ENCODE assay signal across 13 mouse cellular contexts in the genomic region with DNA sequence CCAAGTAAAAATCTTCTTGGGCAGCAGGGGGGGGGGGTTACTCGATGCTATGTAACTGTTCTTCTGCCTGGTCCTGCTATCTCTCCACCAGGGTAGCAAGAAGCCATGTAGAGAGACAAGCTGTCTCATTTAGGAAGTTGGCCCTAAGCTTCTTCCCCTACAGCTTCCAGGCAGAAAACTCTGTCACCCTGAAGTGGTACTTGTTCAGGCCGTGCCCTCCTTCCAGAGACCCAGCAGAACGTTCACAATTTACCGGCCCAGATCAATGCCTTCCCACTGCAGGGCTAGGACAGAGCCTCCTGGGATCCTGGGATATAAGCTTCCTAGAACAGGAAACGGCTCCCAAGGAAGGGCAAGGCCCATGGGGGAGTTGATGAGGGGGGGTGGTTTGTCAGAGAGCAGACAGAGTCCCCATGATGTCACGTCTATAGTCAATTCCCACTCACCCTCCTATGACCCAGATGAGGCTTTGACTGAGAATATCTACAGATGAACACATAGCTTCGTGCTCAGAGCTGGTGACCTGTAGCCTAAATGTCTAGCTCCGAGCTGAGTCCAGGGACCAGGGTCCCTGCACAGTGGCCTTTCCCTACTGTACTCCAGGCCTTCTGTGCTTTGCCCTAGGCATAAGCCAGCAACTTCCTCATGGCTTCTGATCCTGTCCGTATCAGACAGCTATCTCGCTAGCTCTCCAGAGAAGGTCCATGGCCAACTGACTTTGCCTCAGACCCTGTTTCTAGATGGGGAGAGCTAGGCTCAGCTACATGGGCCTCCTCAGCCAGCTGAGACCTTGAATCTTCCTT. TPM values are rescaled to one million over a fixed set of nuclear protein-coding genes. Genes with fewer than 3 reads are reported as not detected.
DNase-seq lines count a peak whose midpoint lies in the region; ATAC-seq and TF ChIP-seq lines count a peak whose summit lies in the region.
"Had no signal": no experiment of that assay in that cellular context is flagged by ENCODE, and none has a peak within 500 bp of the region (broad histone marks: within the 10 kb centered on the region; RNA-seq: fewer than 3 reads in every experiment).

No protein-coding gene starts in this region.

- no peak overlapping the region for H3K4me3 ChIP-seq in heart, adult 2 months
- H3K4me3 ChIP-seq in limb, embryonic 15.5 days, result no peak overlapping the region
- H3K4me3 ChIP-seq in limb, embryonic 10.5 days, result no peak overlapping the region
- H3K4me3 ChIP-seq in neural tube, embryonic 14.5 days (ENCODE audit: low read depth, low read length), result no peak overlapping the region
- H3K4me3 ChIP-seq: heart, embryonic 12.5 days; intestine, embryonic 15.5 days; liver, embryonic 15.5 days; megakaryocyte, embryonic 14.5 days had no signal

- peaks cover 64% of the 10 kb centered on the region for H3K4me1 ChIP-seq in heart, adult 2 months (ENCODE audit: control insufficient read depth, insufficient read depth, low read length)
- H3K4me1 ChIP-seq in limb, embryonic 15.5 days, result peaks cover 24% of the 10 kb centered on the region
- peaks cover 30% of the 10 kb centered on the region for H3K4me1 ChIP-seq in limb, embryonic 10.5 days
- peaks cover 10% of the 10 kb centered on the region; the same call in 1 of the 2 replicates for H3K4me1 ChIP-seq in neural tube, embryonic 14.5 days (ENCODE audit: control insufficient read depth, insufficient read depth, low read length)
- H3K4me1 ChIP-seq: heart, embryonic 12.5 days; liver, embryonic 15.5 days had no signal

- TF ChIP-seq POLR2A in heart, adult 2 months (IDR thresholded peaks at IDR 0.05; ENCODE audit: insufficient read depth, low read depth, low read length), result peak; percentile 47; the same call in 1 of the 2 replicates

- DNase-seq in heart, adult 2 months, result no peak
- no peak for DNase-seq in heart, postnatal 14 days
- no peak for DNase-seq in limb, embryonic 10.5 days (ENCODE audit: low spot score)
- DNase-seq in cerebellum, postnatal 14 days, result peak; percentile 20 to 52
- DNase-seq in right cerebral cortex, adult 18-20 months, result no peak
- DNase-seq in gastrocnemius, adult 8-10 months (ENCODE audit: low spot score in 2 of 2), result no peak

- H3K27ac ChIP-seq in heart, adult 2 months, result peak overlapping the region; percentile 86
- H3K27ac ChIP-seq in limb, embryonic 15.5 days, result peak overlapping the region; percentile 18; the same call in 1 of the 2 replicates
- no peak overlapping the region for H3K27ac ChIP-seq in limb, embryonic 10.5 days
- peak overlapping the region; percentile 71 for H3K27ac ChIP-seq in neural tube, embryonic 14.5 days (ENCODE audit: low read depth, low read length)
- H3K27ac ChIP-seq: intestine, embryonic 15.5 days; liver, embryonic 15.5 days had no signal

- no peaks in the 10 kb centered on the region for H3K27me3 ChIP-seq in heart, adult 2 months (ENCODE audit: control insufficient read depth, insufficient read depth, low read length)
- no peaks in the 10 kb centered on the region for H3K27me3 ChIP-seq in limb, embryonic 15.5 days
- peaks cover 12% of the 10 kb centered on the region; the same call in 1 of the 2 replicates for H3K27me3 ChIP-seq in limb, embryonic 10.5 days (ENCODE audit: low read depth, poor library complexity, severe bottlenecking)
- no peaks in the 10 kb centered on the region for H3K27me3 ChIP-seq in neural tube, embryonic 14.5 days (ENCODE audit: control insufficient read depth, insufficient read depth, low read length)
- H3K27me3 ChIP-seq: intestine, embryonic 15.5 days; liver, embryonic 15.5 days had no signal

- 0 out of 2 replicates have a peak, but pooled peaks have one; percentile 40 for TF ChIP-seq EP300 in heart, adult 2 months (IDR thresholded peaks at IDR 0.05; ENCODE audit: insufficient read depth, low read depth, low read length)

- H3K9me3 ChIP-seq in limb, embryonic 15.5 days, result no peaks in the 10 kb centered on the region
- no peaks in the 10 kb centered on the region for H3K9me3 ChIP-seq in limb, embryonic 10.5 days (replicated peaks)
- H3K9me3 ChIP-seq in neural tube, embryonic 14.5 days (ENCODE audit: control insufficient read depth, low read length), result no peaks in the 10 kb centered on the region
- H3K9me3 ChIP-seq: heart, embryonic 12.5 days; intestine, embryonic 15.5 days; liver, embryonic 15.5 days; megakaryocyte, embryonic 14.5 days had no signal

- ATAC-seq in limb, embryonic 15.5 days (ENCODE audit: insufficient number of reproducible peaks, low FRiP score, low TSS enrichment, low read depth), result no peak
- ATAC-seq in neural tube, embryonic 14.5 days (ENCODE audit: low read depth), result no peak
- ATAC-seq: CD4-positive, CD25-positive, alpha-beta regulatory T cell, adult 4 months had no signal

- H3K9ac ChIP-seq in heart, adult 2 months (ENCODE audit: low read depth, low read length), result peak overlapping the region; percentile 18
- H3K9ac ChIP-seq in limb, embryonic 15.5 days, result no peak overlapping the region
- H3K9ac ChIP-seq in neural tube, embryonic 14.5 days (replicated peaks; ENCODE audit: low read depth, low read length), result no peak overlapping the region
- H3K9ac ChIP-seq: heart, embryonic 12.5 days; intestine, embryonic 15.5 days; liver, embryonic 15.5 days had no signal

- intact Hi-C loops in heart, adult 2 months (cut with DNase I), result loop anchor here (2.0 to 10.0 kb wide), 3 partner anchors 17 to 227 kb away; no protein-coding TSS in a partner anchor
- intact Hi-C loops in heart, postnatal 14 days (cut with DNase I), result no loop called here

- 35% methylated on average over 10 of the region's 10 CpGs for WGBS in heart, adult 2 months
- 75% methylated on average over 10 of the region's 10 CpGs for WGBS in limb, embryonic 15.5 days
- whole genome bisulfite sequencing in limb, embryonic 10.5 days, result 85% methylated on average over 10 of the region's 10 CpGs
- 76% methylated on average over 10 of the region's 10 CpGs for WGBS in neural tube, embryonic 14.5 days

- no peak overlapping the region for H3K4me2 ChIP-seq in limb, embryonic 15.5 days
- H3K4me2 ChIP-seq in neural tube, embryonic 14.5 days (ENCODE audit: low read depth, low read length), result no peak overlapping the region
- H3K4me2 ChIP-seq: heart, embryonic 12.5 days; intestine, embryonic 15.5 days; liver, embryonic 15.5 days had no signal

- H3K79me2 ChIP-seq in heart, adult 2 months (replicated peaks; ENCODE audit: control insufficient read depth, insufficient read depth, low read length), result 0 out of 2 replicates have a peak, but pooled peaks cover 2% of the 10 kb centered on the region

- TF ChIP-seq CTCF in heart, adult 2 months (IDR thresholded peaks at IDR 0.05), result no peak

- H3K36me3 ChIP-seq in heart, adult 2 months (ENCODE audit: control insufficient read depth, insufficient read depth, low read length), result peaks cover 63% of the 10 kb centered on the region
- peaks cover 97% of the 10 kb centered on the region for H3K36me3 ChIP-seq in limb, embryonic 15.5 days
- no peaks in the 10 kb centered on the region for H3K36me3 ChIP-seq in limb, embryonic 10.5 days
- H3K36me3 ChIP-seq in neural tube, embryonic 14.5 days (ENCODE audit: control insufficient read depth, insufficient read depth, low read length), result peaks cover 73% of the 10 kb centered on the region
- H3K36me3 ChIP-seq: liver, embryonic 15.5 days had no signal

RNA-seq across cellular contexts. Expression of a gene that starts 33.5 kb away (rescaled TPM):
- 10 to 100 TPM; 53.1 to 60.7 TPM for total RNA-seq in heart, adult 2 months (2021)
- polyA plus RNA-seq in heart, adult 2 months (2012; rRNA removed), result 12.9 and 25.4 TPM in 2 replicates
- 10 to 100 TPM; 50.7 to 60.1 TPM for total RNA-seq in heart, postnatal 14 days (2021)
- polyA plus RNA-seq in limb, embryonic 15.5 days (2015; fragmentation: Nextera tagmentation; extraction: Ambion mirVana), result 1.7 and 4.8 TPM in 2 replicates
- 0.16 and 0.45 TPM in 2 replicates for polyA plus RNA-seq in limb, embryonic 10.5 days (2016; fragmentation: Nextera tagmentation; extraction: Ambion mirVana)
- 0.75 and 1.3 TPM in 2 replicates for polyA plus RNA-seq in neural tube, embryonic 14.5 days (2014; fragmentation: Nextera tagmentation; extraction: Ambion mirVana)
- 10 to 100 TPM; 10.5 to 19.6 (median 14.7) TPM for total RNA-seq in gastrocnemius, adult 8-10 months (2022)

Comparison
In these comparisons a context has a peak if more than half of its experiments do, and no peak if none do; other contexts are left out.
1. DNase-seq: peak in cerebellum, postnatal 14 days (2 of 2); none in heart, adult 2 months (0 of 2), heart, postnatal 14 days (0 of 2), limb, embryonic 10.5 days (single experiment), right cerebral cortex, adult 18-20 months (single experiment) and gastrocnemius, adult 8-10 months (0 of 2).